Mouse (Mus musculus) induced T-regulatory cell, adult 2 months (primary cell): ENCODE results near the gene Gna12.

Source experiments
- DNase-seq: peaks from one replicate; pipeline ENCODE4 v3.0.0-alpha.2; 2012; ENCODE audit warnings: low read depth

Gna12 gene

DNA sequence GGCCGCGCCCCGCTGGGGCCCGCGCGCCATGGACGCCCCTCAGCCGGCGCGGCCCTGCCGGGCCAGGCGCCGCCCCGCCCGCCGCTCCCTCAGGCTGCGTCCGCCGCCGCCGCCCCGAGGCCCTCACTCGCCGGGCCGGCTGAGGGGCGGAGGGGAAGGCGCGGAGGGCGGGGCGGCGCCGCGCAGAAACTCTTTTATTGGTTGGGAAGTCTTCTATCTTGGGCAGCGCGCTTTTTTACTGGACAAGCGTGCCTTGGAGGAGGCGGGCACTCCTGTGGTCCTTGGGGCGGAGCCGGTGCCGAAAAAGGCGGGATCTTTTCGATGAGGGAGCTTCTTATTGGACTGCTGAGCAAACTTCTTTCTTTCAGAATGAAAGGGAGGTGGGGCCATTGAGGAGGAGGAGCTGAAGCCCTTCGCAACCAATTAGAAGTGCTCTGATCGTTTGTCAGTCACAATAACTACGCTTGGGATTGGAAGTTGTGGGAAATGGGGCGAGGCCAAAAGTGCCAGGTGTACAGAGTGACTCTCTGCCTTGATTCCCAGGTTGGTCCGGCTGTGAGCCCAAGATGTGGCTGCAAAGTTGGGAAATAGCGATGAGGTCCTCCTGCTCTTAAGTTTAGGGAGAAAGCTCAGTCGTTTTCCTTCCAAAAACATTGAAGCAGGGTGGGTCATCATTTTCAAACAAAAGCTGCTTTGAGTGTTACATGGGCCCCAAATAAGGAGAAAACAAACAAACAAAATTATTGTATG lies at the start of gene Gna12:
Gna12 (minus strand) TSS at position 118 of the 750 bp plus-strand sequence.
- DNase-seq: peak; percentile 100

- DNase-seq: peak; percentile 73
These were observed 48.4 kb upstream of the Gna12 start for GRCm38 (mm10) chr5:140878644-140879043.

- DNase-seq: peak; percentile 55
These were observed 43.6 kb upstream of the Gna12 start for GRCm38 (mm10) chr5:140873736-140874307.

DNA sequence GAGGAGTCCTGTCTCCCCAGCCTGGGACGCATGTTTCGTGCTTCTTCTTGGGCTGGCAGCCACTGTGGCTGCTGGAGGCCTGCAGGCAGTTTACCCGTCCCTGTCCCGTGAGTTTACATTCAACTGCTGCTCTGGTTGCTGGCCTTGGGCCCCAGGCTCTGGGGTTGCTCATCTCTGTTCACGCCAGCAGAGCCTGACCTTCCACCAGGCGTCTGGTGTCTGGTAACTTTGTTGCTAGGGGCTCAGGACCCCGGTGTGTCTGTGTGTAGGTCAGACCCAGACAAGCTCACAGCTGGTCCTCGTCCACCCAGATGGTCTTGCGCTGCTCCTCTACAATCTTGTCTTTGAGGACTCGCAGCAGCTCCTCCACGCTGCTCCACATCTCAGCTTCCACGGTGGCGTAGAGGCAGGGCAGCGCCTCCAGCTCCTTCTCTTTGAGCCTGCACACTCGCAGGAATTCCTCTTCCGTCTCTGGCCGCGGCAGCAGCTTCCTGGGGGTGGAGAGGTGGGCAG lies 42.9 kb upstream of the Gna12 start:
- DNase-seq: peak; percentile 35

DNA sequence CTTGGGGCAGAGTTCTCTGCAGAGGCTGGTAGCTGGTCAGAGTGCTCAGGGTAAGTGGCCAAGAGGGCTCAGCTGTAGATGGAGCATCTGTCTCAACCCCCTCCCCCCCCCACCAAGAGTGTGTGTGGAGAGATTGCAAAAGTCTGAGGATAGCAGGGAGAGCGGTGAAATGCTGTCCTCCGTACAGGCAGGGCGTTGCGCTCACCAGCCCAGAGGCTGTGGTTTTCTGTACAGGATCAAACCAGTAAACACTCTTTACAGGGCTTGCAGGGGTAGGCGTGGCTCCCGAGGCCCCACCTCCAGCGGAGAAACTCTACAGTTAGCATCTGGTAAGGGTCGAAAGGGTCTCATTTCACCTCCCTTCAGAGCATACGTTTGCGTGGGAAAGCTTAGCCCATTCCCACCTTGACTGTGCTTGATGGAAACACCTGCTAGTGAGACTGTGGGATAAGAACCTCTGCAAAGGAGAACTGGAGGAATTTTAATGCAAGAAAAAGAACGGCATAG lies 42.4 kb upstream of the Gna12 start:
- peak; percentile 79 for DNase-seq

GRCm38 (mm10) chr5:140871241-140871640 lies 41.0 kb upstream of the Gna12 start:
- peak; percentile 77 for DNase-seq

DNA sequence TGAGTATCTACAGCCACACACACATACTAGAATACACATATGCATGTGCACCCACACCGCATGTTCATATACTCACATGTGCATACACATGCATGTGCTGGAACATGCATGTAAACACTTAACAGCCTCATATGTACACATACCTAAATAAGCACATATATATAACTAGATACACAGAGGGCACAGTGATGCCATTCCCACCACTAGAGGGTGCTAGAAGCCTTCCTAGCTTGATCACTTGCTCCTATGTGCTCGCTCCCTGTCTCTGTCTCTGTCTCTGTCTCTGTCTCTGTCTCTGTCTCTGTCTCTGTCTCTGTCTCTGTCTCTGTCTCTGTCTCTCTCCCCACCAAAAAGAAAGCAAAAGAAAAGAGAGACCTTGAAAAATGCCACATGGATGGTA lies 38.8 kb upstream of the Gna12 start:
- peak; percentile 89 for DNase-seq

- no peak for DNase-seq
These were observed 29.5 kb upstream of the Gna12 start for GRCm38 (mm10) chr5:140859730-140860129.

DNA sequence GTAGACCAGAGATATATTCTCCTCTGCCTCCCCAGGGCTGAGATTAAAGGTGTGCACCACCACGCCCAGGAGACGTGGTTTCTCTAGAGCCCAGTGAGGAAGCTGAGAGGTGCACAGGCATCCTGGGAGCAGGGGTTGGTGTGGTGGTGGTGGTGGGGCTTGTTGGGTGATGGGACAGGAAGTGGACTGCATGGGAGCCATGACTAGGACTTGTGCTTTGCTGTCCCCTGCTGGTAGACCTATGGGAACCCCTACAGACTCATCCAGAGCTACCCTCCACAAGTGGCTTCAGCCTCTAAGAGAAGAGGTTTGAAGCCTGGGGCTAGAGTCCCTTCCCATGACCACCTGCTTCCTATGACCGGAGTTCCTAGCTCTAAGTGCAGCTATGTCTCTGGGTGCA lies 28.1 kb upstream of the Gna12 start:
- peak; percentile 66 for DNase-seq

DNA sequence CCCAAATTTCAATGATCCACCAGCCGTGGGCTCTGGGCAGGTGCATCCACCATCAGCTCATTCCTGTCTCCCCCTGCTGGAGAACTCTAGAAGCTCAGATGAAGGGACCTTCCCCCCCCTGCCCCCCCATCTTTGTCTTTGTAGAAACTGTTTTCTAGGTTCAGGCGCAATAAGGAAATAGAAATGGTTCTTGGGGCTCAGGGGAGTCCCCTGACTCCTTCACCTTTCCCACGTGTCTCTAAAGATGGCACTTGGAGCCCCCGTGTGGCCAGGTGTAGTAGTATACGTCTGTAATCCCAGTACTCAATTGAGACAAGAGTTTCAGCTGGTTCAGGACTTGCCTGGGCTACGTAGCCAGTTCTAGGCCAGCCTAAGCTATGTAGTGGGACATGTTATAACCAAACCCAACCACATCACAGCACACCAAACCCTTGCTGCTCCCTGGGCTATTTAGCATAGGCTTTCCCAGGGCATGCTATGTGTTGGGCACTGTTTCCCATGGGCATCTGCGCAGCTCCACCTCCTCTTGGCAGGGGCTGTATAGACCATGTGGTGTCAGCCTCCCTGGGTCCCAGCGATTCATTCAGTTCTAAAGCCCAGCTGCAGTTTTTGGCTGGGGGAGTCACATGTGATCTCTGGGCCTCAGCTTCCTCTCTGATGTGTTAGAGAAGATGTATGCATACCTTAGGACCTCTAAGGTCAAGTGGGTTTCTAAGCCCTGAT lies 27.4 kb upstream of the Gna12 start:
- peak; percentile 60 for DNase-seq

DNA sequence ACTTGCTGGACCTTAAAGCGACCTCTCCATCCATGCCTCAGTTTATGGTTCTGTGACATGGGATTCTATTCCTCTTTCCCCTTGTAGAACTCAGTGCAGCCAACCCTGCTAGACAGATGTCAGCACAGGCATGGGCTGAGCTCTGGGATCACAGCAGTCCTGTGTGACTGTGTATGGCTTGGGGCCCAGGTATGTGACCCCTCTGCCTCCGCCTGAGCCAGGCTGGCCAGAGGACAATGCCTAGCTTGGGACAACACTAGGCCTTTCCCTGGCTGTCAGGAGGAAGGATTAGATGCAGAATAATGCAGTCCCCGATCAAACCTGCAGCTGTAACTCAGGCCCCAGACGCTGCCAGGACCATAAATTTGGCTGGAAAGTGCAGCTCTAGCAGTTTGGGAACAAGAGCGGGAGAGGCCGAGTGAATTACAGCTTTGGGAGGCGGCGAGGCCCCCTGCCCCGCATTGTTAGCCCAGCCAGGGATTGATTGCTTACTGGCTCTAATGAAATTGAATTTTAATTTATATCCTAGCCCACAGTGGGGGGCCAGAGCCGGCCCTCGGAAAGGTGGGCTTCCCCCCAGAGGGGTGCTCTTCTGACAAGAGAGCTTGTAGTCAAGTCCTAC lies 25.8 kb upstream of the Gna12 start:
- no peak for DNase-seq

DNA sequence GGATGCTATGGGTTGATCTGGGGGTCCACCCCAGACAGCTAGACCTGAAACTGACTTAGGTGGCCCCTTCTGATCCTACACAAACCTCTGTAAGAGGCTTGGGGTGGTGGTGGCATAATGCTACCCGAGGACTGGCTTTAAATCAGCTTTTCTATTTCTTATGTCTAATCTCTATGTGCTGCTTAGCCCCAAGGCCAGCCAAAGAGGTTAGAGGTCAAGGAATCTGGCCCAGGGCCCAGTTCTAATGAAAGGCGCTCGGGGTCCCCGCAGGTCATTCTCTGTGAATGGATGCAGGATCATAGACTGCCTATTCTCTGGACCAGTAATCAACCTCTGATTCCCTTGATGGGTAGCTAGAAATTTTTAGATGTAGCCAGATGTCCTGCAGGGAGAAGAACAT lies 24.5 kb upstream of the Gna12 start:
- DNase-seq: no peak

DNA sequence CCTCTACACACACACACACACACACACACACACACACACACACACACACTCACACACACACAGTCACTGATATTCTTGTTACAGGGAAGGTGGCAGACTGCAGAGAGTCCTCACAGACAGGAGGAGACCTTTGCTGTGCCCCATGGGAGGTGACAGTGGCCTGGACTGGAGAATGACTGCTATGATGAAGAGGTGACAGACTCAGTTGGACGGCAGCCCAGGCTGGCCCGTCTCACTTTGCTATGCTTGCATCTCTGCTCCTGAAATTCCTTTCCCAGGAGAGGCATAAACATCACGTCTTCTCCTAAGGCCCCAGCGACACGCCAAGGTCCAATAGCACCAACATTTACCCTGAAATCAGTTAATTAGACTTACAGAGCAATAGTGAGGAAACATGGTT lies 23.5 kb upstream of the Gna12 start:
- DNase-seq: no peak

- DNase-seq: no peak
These were observed 22.3 kb upstream of the Gna12 start for GRCm38 (mm10) chr5:140852435-140852996.

- DNase-seq: peak; percentile 80
These were observed 17.1 kb upstream of the Gna12 start for GRCm38 (mm10) chr5:140847300-140847729.

- no peak for DNase-seq
These were observed 11.7 kb upstream of the Gna12 start for GRCm38 (mm10) chr5:140841942-140842341.

GRCm38 (mm10) chr5:140831064-140831431 lies 817 bp upstream of the Gna12 start:
- no peak for DNase-seq

- peak; percentile 68 for DNase-seq
These were observed 328 bp downstream of the Gna12 start for GRCm38 (mm10) chr5:140829911-140830294.

- DNase-seq: peak; percentile 9
These were observed 935 bp downstream of the Gna12 start for GRCm38 (mm10) chr5:140829081-140829910.

DNA sequence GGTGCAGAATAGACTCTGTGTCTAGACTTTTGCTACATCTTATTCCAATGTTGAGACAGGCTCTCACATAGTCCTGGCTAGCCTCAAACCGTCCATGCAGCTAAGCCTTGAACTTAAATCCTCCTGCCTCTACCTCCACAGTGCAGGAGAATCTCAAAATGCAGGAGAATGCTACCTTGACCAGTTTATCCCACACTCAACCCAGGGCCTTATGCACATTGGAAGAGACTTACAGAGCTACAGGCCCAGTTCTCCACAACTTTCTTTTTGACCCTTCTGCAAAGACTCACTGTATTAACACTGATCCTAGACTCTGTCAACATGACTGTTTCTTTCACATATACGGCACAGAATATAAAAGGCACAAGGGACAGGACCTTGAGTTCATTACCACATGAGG lies 1.9 kb downstream of the Gna12 start:
- peak; percentile 9 for DNase-seq

DNA sequence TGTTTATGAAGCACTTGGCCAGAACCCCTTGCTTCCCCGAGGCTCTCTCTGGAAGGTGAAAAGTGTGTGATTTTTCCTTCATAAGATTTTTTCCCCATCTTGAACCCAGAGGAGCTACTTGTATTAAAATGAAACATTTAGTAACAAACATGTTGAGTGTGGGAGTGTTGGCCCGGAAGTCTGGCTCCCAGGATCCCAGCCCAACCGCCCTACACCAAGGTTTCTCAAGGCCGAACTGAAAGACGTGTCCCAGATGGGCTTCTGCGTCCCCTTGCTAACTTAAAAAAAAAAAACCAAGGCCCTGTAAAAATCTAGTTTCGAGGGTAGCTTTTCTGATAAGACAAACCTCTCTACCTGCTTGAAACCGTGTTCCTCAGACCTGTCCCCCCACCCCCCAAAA lies 2.3 kb downstream of the Gna12 start:
- no peak for DNase-seq
